Mouse (Mus musculus) gastrocnemius, postnatal 10 days (tissue): ENCODE measurements around the gene Krtap1-4. TPM values are rescaled to one million over a fixed set of nuclear protein-coding genes. Genes with fewer than 3 reads are reported as not detected.

ENCODE experiments used
- DNase-seq: peaks from one replicate; pipeline ENCODE4 v3.0.0; 2021; ENCODE audit warnings: mixed read lengths
- total RNA-seq, 2 experiments: library from RNA; stranded (reverse); gene quantifications; 2 replicates each; pipeline ENCODE4 v1.2.3; 2021

Krtap1-4 gene
- total RNA-seq, 2 experiments from 2014 or later = not detected

DNA sequence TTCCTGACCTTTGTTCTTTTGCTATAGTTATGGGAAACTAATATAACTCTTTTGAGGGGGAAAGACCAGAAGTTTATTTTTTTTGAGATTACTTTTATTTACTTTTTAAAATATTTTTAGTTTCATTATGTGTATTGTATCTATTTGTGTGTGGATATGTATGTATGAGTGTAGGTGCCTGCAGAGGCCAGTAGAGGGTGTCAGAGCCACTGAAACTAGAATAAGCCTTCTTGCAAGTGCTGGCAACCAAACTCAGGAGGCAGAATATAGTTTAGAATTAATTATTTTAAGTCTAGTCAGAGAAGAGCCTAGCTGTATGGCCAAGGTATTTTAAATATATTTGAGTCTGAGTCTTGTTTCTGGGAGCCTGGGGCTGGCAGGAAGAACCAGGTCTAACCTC, 35.6 kb downstream of the Krtap1-4 start:
- no peak for DNase-seq

DNA sequence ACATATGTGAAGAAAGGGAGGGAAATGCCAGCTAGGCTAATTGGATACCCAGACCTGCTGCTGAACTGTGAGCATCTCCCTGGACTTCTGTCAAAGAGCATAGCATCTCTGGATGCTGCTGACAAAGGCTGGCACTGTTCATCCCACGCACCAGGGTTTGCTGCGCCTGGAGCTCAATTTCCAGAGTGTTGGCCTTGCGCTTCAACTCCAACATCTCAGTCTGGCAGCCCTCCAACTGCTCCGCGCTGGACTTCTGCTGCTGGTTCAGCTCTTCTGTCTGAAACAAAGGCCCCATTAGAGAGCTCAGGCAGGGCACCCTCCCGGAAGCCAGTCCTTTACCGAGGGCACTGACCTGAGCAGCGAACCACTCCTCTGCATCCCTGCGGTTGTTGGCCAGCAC, 43.7 kb downstream of the Krtap1-4 start:
- DNase-seq = peak; percentile 17

Other genes starting within 250 kb of the Krtap1-4 start
- gene Krt26, start 245.7 kb downstream of the Krtap1-4 start, total RNA-seq = not detected
- gene Krt27, start 232.6 kb downstream of the Krtap1-4 start, total RNA-seq = not detected
- gene Krt28, start 208.8 kb downstream of the Krtap1-4 start, total RNA-seq = under 1 TPM in 1 of 2 experiments, not detected in 1; 0.16 TPM
- gene Krt10, start 194.3 kb downstream of the Krtap1-4 start, total RNA-seq = 1 to 10 TPM; 5.6 to 6.6 TPM
- not detected for gene Krt12, start 161.4 kb downstream of the Krtap1-4 start, total RNA-seq
- under 1 TPM in 1 of 2 experiments, not detected in 1; 0.12 TPM for gene Krt20, start 145.5 kb downstream of the Krtap1-4 start, total RNA-seq
- under 1 TPM in 1 of 2 experiments, not detected in 1; 0.16 TPM for gene Krt23, start 90.5 kb downstream of the Krtap1-4 start, total RNA-seq
- gene Krt39, start 62.3 kb downstream of the Krtap1-4 start, total RNA-seq = not detected
- not detected for gene Krt40, start 40.5 kb downstream of the Krtap1-4 start, total RNA-seq
- not detected for gene Krtap3-3, start 32.8 kb downstream of the Krtap1-4 start, total RNA-seq
- gene Krtap3-2, start 26.8 kb downstream of the Krtap1-4 start, total RNA-seq = not detected
- not detected for gene Gm11939, start 24.2 kb downstream of the Krtap1-4 start, total RNA-seq
- gene Krtap3-1, start 17.0 kb downstream of the Krtap1-4 start, total RNA-seq = not detected
- gene Krtap1-5, start 2.6 kb downstream of the Krtap1-4 start, total RNA-seq = not detected
- gene Krtap1-3, start 7.7 kb upstream of the Krtap1-4 start, total RNA-seq = not detected
- not detected for gene Krtap9-3, start 14.5 kb upstream of the Krtap1-4 start, total RNA-seq
- gene Gm11938, start 19.7 kb upstream of the Krtap1-4 start, total RNA-seq = not detected
- not detected for gene Gm11937, start 26.5 kb upstream of the Krtap1-4 start, total RNA-seq
- gene Krtap2-4, start 31.2 kb upstream of the Krtap1-4 start, total RNA-seq = not detected
- gene Gm11562, start 36.8 kb upstream of the Krtap1-4 start, total RNA-seq = not detected
- not detected for gene Krtap4-1, start 44.6 kb upstream of the Krtap1-4 start, total RNA-seq
- gene Krtap4-2, start 51.4 kb upstream of the Krtap1-4 start, total RNA-seq = not detected
- gene Krtap4-7, start 60.4 kb upstream of the Krtap1-4 start, total RNA-seq = not detected
- gene Gm11555, start 66.6 kb upstream of the Krtap1-4 start, total RNA-seq = not detected
- gene Gm11563, start 75.3 kb upstream of the Krtap1-4 start, total RNA-seq = not detected
- not detected for gene Krtap4-6, start 82.3 kb upstream of the Krtap1-4 start, total RNA-seq
- gene Gm14190, start 107.1 kb upstream of the Krtap1-4 start, total RNA-seq = not detected
- not detected for gene Gm14180, start 150.6 kb upstream of the Krtap1-4 start, total RNA-seq
- not detected for gene Gm11595, start 189.3 kb upstream of the Krtap1-4 start, total RNA-seq
- gene Krtap4-8, start 197.1 kb upstream of the Krtap1-4 start, total RNA-seq = not detected
- gene Krtap4-9, start 201.5 kb upstream of the Krtap1-4 start, total RNA-seq = under 1 TPM in 1 of 2 experiments, not detected in 1; 0.23 TPM
- gene Gm11596, start 209.8 kb upstream of the Krtap1-4 start, total RNA-seq = not detected
- not detected for gene Gm11569, start 215.3 kb upstream of the Krtap1-4 start, total RNA-seq
- not detected for gene Gm11554, start 220.8 kb upstream of the Krtap1-4 start, total RNA-seq
- not detected for gene Krtap4-13, start 226.2 kb upstream of the Krtap1-4 start, total RNA-seq
- not detected for gene Gm11564, start 232.0 kb upstream of the Krtap1-4 start, total RNA-seq